Mouse (Mus musculus) right cerebral cortex, postnatal 10 days (tissue): ENCODE data around the gene Kif11.

Experiments
- DNase-seq, 2 experiments: peaks; one replicate each; pipeline ENCODE4 v3.0.0; 2021; ENCODE audit warnings: low spot score in 2 of 2

The Kif11 gene

GRCm38 (mm10) chr19:37375755-37376615 is at the start of gene Kif11:
Gene Kif11 (plus strand): TSS chr19:37376403.
- peak; percentile 98 to 99 for DNase-seq

- no peak for DNase-seq
These were observed 49.0 kb upstream of the Kif11 start for GRCm38 (mm10) chr19:37327216-37327615.

GRCm38 (mm10) chr19:37332726-37333125 is 43.5 kb upstream of the Kif11 start:
- DNase-seq = no peak

GRCm38 (mm10) chr19:37333357-37333756 is 42.8 kb upstream of the Kif11 start:
- no peak for DNase-seq

- DNase-seq = no peak
These were observed 40.8 kb upstream of the Kif11 start for GRCm38 (mm10) chr19:37335392-37335791.

GRCm38 (mm10) chr19:37337752-37338151 is 38.5 kb upstream of the Kif11 start, which contains the start of gene Ide:
Gene Ide (minus strand): TSS chr19:37337852.
- no peak for DNase-seq

- DNase-seq = no peak
These were observed 35.7 kb upstream of the Kif11 start for GRCm38 (mm10) chr19:37340495-37340894.

GRCm38 (mm10) chr19:37340931-37341330 is 35.3 kb upstream of the Kif11 start:
- no peak for DNase-seq

GRCm38 (mm10) chr19:37343899-37344298 is 32.3 kb upstream of the Kif11 start:
- DNase-seq = no peak

- DNase-seq = no peak
These were observed 29.9 kb upstream of the Kif11 start for GRCm38 (mm10) chr19:37346258-37346657.

GRCm38 (mm10) chr19:37348331-37348730 is 27.9 kb upstream of the Kif11 start:
- DNase-seq = no peak

- no peak for DNase-seq
These were observed 27.3 kb upstream of the Kif11 start for GRCm38 (mm10) chr19:37348952-37349351.

GRCm38 (mm10) chr19:37352756-37353155 is 23.4 kb upstream of the Kif11 start:
- DNase-seq = no peak

- no peak for DNase-seq
These were observed 22.9 kb upstream of the Kif11 start for GRCm38 (mm10) chr19:37353331-37353730.

- no peak for DNase-seq
These were observed 16.2 kb upstream of the Kif11 start for GRCm38 (mm10) chr19:37360044-37360443.

- no peak for DNase-seq
These were observed 13.7 kb upstream of the Kif11 start for GRCm38 (mm10) chr19:37362545-37362944.

GRCm38 (mm10) chr19:37363128-37363939 is 12.9 kb upstream of the Kif11 start:
- DNase-seq = peak; percentile 68 to 75

- DNase-seq = no peak
These were observed 7.2 kb upstream of the Kif11 start for GRCm38 (mm10) chr19:37368990-37369389.

- DNase-seq = no peak
These were observed 6.3 kb upstream of the Kif11 start for GRCm38 (mm10) chr19:37369921-37370320.

- no peak for DNase-seq
These were observed 5.8 kb upstream of the Kif11 start for GRCm38 (mm10) chr19:37370356-37370755.

GRCm38 (mm10) chr19:37374941-37375754 is 1.1 kb upstream of the Kif11 start:
- no peak for DNase-seq

- DNase-seq = no peak
These were observed 638 bp downstream of the Kif11 start for GRCm38 (mm10) chr19:37376841-37377240.
